Mouse (Mus musculus) heart, postnatal 4 days (tissue): ENCODE results near the gene Hoxc10. TPM values are rescaled to one million over a fixed set of nuclear protein-coding genes. Genes with fewer than 3 reads are reported as not detected.
A peak's percentile ranks its signal among the peaks of the same experiment; 100 is the strongest.

Source experiments
- DNase-seq: peaks from one replicate; pipeline ENCODE4 v3.0.0; 2021
- total RNA-seq, 2 experiments: library from RNA; stranded (reverse); gene quantifications; 2 replicates each; pipeline ENCODE4 v1.2.3; 2021

Gene Hoxc10
- total RNA-seq, 2 experiments from 2014 or later, result not detected

- DNase-seq, result no peak
Observed at GRCm38 (mm10) chr15:102945185-102946077, 21.2 kb upstream of the Hoxc10 start.

GRCm38 (mm10) chr15:102947276-102947675, 19.3 kb upstream of the Hoxc10 start:
- DNase-seq, result no peak

- no peak for DNase-seq
Observed at GRCm38 (mm10) chr15:102948842-102949241, 17.8 kb upstream of the Hoxc10 start.

- DNase-seq, result no peak
Observed at GRCm38 (mm10) chr15:102949696-102950095, 16.9 kb upstream of the Hoxc10 start.

- no peak for DNase-seq
Observed at GRCm38 (mm10) chr15:102950877-102951276, 15.7 kb upstream of the Hoxc10 start.

GRCm38 (mm10) chr15:102953561-102953960, 13.0 kb upstream of the Hoxc10 start:
- no peak for DNase-seq

GRCm38 (mm10) chr15:102954192-102955006, 12.2 kb upstream of the Hoxc10 start, which contains the start of gene Hoxc11:
TSS of gene Hoxc11 (plus strand) at chr15:102954427.
- DNase-seq, result no peak

- no peak for DNase-seq
Observed at GRCm38 (mm10) chr15:102955007-102955382, 11.6 kb upstream of the Hoxc10 start.

- DNase-seq, result no peak
Observed at GRCm38 (mm10) chr15:102955833-102956640, 10.6 kb upstream of the Hoxc10 start.

- DNase-seq, result no peak
Observed at GRCm38 (mm10) chr15:102956906-102957305, 9.7 kb upstream of the Hoxc10 start.

- no peak for DNase-seq
Observed at GRCm38 (mm10) chr15:102959663-102960191, 6.9 kb upstream of the Hoxc10 start.

GRCm38 (mm10) chr15:102961728-102962127, 4.9 kb upstream of the Hoxc10 start:
- DNase-seq, result no peak

GRCm38 (mm10) chr15:102962492-102962891, 4.1 kb upstream of the Hoxc10 start:
- no peak for DNase-seq

GRCm38 (mm10) chr15:102963259-102963658, 3.3 kb upstream of the Hoxc10 start:
- no peak for DNase-seq

GRCm38 (mm10) chr15:102963671-102964640, 2.6 kb upstream of the Hoxc10 start:
- no peak for DNase-seq

- DNase-seq, result no peak
Observed at GRCm38 (mm10) chr15:102965003-102965891, 1.3 kb upstream of the Hoxc10 start.

- DNase-seq, result peak; percentile 81
Observed at GRCm38 (mm10) chr15:102965892-102966775, 462 bp upstream of the Hoxc10 start.

GRCm38 (mm10) chr15:102967312-102967510, 615 bp downstream of the Hoxc10 start, which contains the start of gene Hoxc5:
TSS of gene Hoxc5 (plus strand) at chr15:102967443.
- DNase-seq, result no peak
